ENCODE assay signal across 8 mouse cellular contexts in the genomic region with DNA sequence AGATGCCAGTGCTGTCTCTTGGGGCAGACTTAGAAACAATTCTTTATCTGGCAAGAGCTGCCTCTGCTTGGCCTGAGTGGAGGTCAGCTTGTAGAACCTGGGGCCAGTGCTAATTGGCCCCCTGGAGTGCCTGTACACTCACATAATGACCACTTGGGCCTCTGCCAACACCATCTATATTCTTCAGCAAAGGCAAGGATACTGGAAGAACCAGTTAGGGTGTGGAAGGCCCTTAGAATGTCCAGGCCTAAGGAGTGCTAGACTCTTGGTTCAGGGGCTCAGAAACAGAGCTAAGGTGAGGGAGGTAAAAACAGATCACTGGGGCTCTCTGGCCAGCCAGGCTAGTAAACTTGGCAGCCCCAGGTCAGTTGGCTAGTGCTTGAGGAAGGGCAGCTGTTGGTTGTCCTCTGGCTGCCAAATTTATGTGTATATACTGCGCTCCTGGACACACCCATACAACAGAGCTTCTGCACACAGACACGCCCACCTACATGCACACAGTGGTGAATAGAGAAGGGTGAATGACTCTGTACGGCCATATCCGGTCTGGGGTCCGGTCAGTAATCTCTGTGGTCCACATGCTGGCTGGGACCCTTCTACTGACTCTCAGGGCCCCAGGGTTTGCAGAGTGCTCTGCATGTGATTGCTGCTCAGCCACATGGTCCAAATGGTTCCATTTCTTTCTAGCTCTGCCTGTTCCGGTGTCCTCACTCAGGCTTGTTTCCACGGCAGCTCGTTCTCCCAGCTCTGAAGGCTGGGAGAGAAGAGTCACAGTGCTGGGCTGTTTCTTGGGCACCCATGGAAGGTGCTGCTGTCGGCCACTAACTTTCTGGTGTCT. TPM values are rescaled to one million over a fixed set of nuclear protein-coding genes. Genes with fewer than 3 reads are reported as not detected.
A peak's percentile ranks its signal among the peaks of the same experiment; 100 is the strongest.
DNase-seq lines count a peak whose midpoint lies in the region; ATAC-seq and TF ChIP-seq lines count a peak whose summit lies in the region.

No protein-coding gene starts in this region.

- WGBS in heart, embryonic 12.5 days, result 82% methylated on average over 9 of the region's 9 CpGs
- WGBS in heart, embryonic 10.5 days, result 74% methylated on average over 9 of the region's 9 CpGs
- WGBS in intestine, embryonic 16.5 days, result 52% methylated on average over 9 of the region's 9 CpGs
- 39% methylated on average over 9 of the region's 9 CpGs for WGBS in lung, embryonic 16.5 days

- ATAC-seq in heart, embryonic 12.5 days (ENCODE audit: insufficient number of reproducible peaks, low FRiP score), result 0 out of 2 replicates have a peak, but pooled peaks have one; percentile 27
- ATAC-seq in intestine, embryonic 16.5 days, result peak; percentile 73
- peak; percentile 79 for ATAC-seq in lung, embryonic 16.5 days (ENCODE audit: low read depth)

- H3K36me3 ChIP-seq in heart, embryonic 12.5 days, result no peaks in the 10 kb centered on the region
- H3K36me3 ChIP-seq in heart, embryonic 10.5 days, result no peaks in the 10 kb centered on the region
- peaks cover 16% of the 10 kb centered on the region; the same call in 1 of the 2 replicates for H3K36me3 ChIP-seq in ES-E14 (ENCODE audit: control insufficient read depth, insufficient read depth, low read length, poor library complexity, severe bottlenecking)
- H3K36me3 ChIP-seq in intestine, embryonic 16.5 days (ENCODE audit: control insufficient read depth, insufficient read depth, low read length), result no peaks in the 10 kb centered on the region
- no peaks in the 10 kb centered on the region for H3K36me3 ChIP-seq in lung, embryonic 16.5 days (ENCODE audit: control insufficient read depth, insufficient read depth, low read length)

- H3K4me1 ChIP-seq in heart, embryonic 12.5 days (replicated peaks), result peaks cover 18% of the 10 kb centered on the region
- peaks cover 19% of the 10 kb centered on the region for H3K4me1 ChIP-seq in heart, embryonic 10.5 days
- peaks cover 30 to 48% of the 10 kb centered on the region in 2 experiments for H3K4me1 ChIP-seq in ES-E14 (ENCODE audit: control insufficient read depth in 2 of 2, insufficient read depth in 2 of 2, low read length in 2 of 2, poor library complexity in 1 of 2)
- peaks cover 28% of the 10 kb centered on the region for H3K4me1 ChIP-seq in intestine, embryonic 16.5 days (ENCODE audit: control insufficient read depth, insufficient read depth, low read length)
- H3K4me1 ChIP-seq in lung, embryonic 16.5 days (replicated peaks; ENCODE audit: control insufficient read depth, insufficient read depth, low read length), result peaks cover 24% of the 10 kb centered on the region

- no peak overlapping the region for H3K9ac ChIP-seq in heart, embryonic 12.5 days
- peak overlapping the region; percentile 19 for H3K9ac ChIP-seq in ES-E14 (ENCODE audit: insufficient read depth, low read depth, low read length, poor library complexity, severe bottlenecking)
- H3K9ac ChIP-seq in intestine, embryonic 16.5 days (ENCODE audit: low read depth, low read length), result no peak overlapping the region
- no peak overlapping the region; the same call in 1 of the 2 replicates for H3K9ac ChIP-seq in lung, embryonic 16.5 days (ENCODE audit: low read length)

- H3K9me3 ChIP-seq in heart, embryonic 12.5 days (replicated peaks), result no peaks in the 10 kb centered on the region
- no peaks in the 10 kb centered on the region for H3K9me3 ChIP-seq in heart, embryonic 10.5 days
- H3K9me3 ChIP-seq in ES-E14 (ENCODE audit: control insufficient read depth, insufficient read depth, low read depth, low read length), result no peaks in the 10 kb centered on the region
- no peaks in the 10 kb centered on the region for H3K9me3 ChIP-seq in intestine, embryonic 16.5 days (ENCODE audit: control insufficient read depth, low read length)
- H3K9me3 ChIP-seq in lung, embryonic 16.5 days (ENCODE audit: control insufficient read depth, low read length), result no peaks in the 10 kb centered on the region

- no peak overlapping the region for H3K4me2 ChIP-seq in heart, embryonic 12.5 days
- 0 out of 2 replicates have a peak overlapping the region, but pooled peaks have one; percentile 5 for H3K4me2 ChIP-seq in intestine, embryonic 16.5 days (ENCODE audit: low read depth, low read length)
- peak overlapping the region; percentile 2; the same call in 1 of the 2 replicates for H3K4me2 ChIP-seq in lung, embryonic 16.5 days (ENCODE audit: low read depth, low read length)

- H3K4me3 ChIP-seq in heart, embryonic 12.5 days, result no peak overlapping the region
- no peak overlapping the region for H3K4me3 ChIP-seq in heart, embryonic 10.5 days
- H3K4me3 ChIP-seq in ES-E14 (ENCODE audit: insufficient read depth in 1 of 2, low read depth in 1 of 2, low read length in 2 of 2, poor library complexity in 1 of 2, severe bottlenecking in 1 of 2), result peak overlapping the region; percentile 2 to 5; a peak in 2 of 4 replicates
- no peak overlapping the region for H3K4me3 ChIP-seq in intestine, embryonic 16.5 days (ENCODE audit: low read length)
- no peak overlapping the region for H3K4me3 ChIP-seq in lung, embryonic 16.5 days (ENCODE audit: low read length)

- no peak for DNase-seq in heart, embryonic 10.5 days (ENCODE audit: low spot score)
- no peak for DNase-seq in ES-E14 (ENCODE audit: low read depth, low spot score)
- DNase-seq in adrenal gland, postnatal 36 days, result no peak
- DNase-seq in adrenal gland, adult 2 months, result no peak
- DNase-seq in frontal cortex, postnatal 14 days (ENCODE audit: low spot score in 2 of 2), result no peak

- H3K27me3 ChIP-seq in heart, embryonic 12.5 days (replicated peaks), result no peaks in the 10 kb centered on the region
- H3K27me3 ChIP-seq in heart, embryonic 10.5 days (ENCODE audit: insufficient read depth, poor library complexity, severe bottlenecking), result no peaks in the 10 kb centered on the region
- H3K27me3 ChIP-seq in intestine, embryonic 16.5 days (replicated peaks; ENCODE audit: control insufficient read depth, insufficient read depth, low read length), result no peaks in the 10 kb centered on the region
- no peaks in the 10 kb centered on the region for H3K27me3 ChIP-seq in lung, embryonic 16.5 days (ENCODE audit: control insufficient read depth, insufficient read depth, low read depth, low read length)

- in situ Hi-C loops in ES-E14 (cut with MboI; ENCODE audit: low sequenced_read_pairs in 2 of 2, unreplicated experiment in 2 of 2), result loop anchor here in 1 of 2 experiments (25.0 kb wide), 1 partner anchor 412 kb away; the partner anchor contains the start of gene Gli2

- no peak overlapping the region for H3K27ac ChIP-seq in heart, embryonic 12.5 days (ENCODE audit: poor library complexity, severe bottlenecking)
- H3K27ac ChIP-seq in heart, embryonic 10.5 days, result no peak overlapping the region
- H3K27ac ChIP-seq in ES-E14 (ENCODE audit: insufficient read depth, low read depth, low read length, poor library complexity, severe bottlenecking), result peak overlapping the region; percentile 97
- peak overlapping the region; percentile 68 for H3K27ac ChIP-seq in intestine, embryonic 16.5 days (ENCODE audit: low read length)
- H3K27ac ChIP-seq in lung, embryonic 16.5 days (ENCODE audit: low read length), result peak overlapping the region; percentile 79

TF ChIP-seq in ES-E14, 5 proteins besides CTCF, POLR2A, EP300 and RAD21:
- TF ChIP-seq HCFC1 (IDR thresholded peaks at IDR 0.05; ENCODE audit: borderline replicate concordance, insufficient read depth, low read length) (no peak), ZNF384 (IDR thresholded peaks at IDR 0.05; ENCODE audit: low read depth, low read length) (no peak), CHD2 (IDR thresholded peaks at IDR 0.05; ENCODE audit: low read depth, low read length) (no peak), MAFK (IDR thresholded peaks at IDR 0.05; ENCODE audit: insufficient read depth, low read depth, low read length) (no peak), ZC3H11A (IDR thresholded peaks at IDR 0.05; ENCODE audit: borderline replicate concordance, low read depth, low read length) (no peak)

RNA-seq across cellular contexts. Expression of gene Tfcp2l1, which starts 22.4 kb away (rescaled TPM):
- polyA plus RNA-seq in heart, embryonic 12.5 days (2016; fragmentation: Nextera tagmentation; extraction: Ambion mirVana), result 1.7 and 2.7 TPM in 2 replicates
- polyA plus RNA-seq in heart, embryonic 10.5 days (2016; fragmentation: Nextera tagmentation; extraction: Ambion mirVana), result 1.3 and 1.5 TPM in 2 replicates
- total RNA-seq in ES-E14 (2012; rRNA removed), result 36.0 and 42.3 TPM in 2 replicates
- 3.1 and 4.0 TPM in 2 replicates for polyA plus RNA-seq in intestine, embryonic 16.5 days (2015; fragmentation: Nextera tagmentation; extraction: Ambion mirVana)
- polyA plus RNA-seq in lung, embryonic 16.5 days (2015; fragmentation: Nextera tagmentation; extraction: Ambion mirVana), result 0.90 and 2.1 TPM in 2 replicates
- total RNA-seq in adrenal gland, postnatal 36 days (2021), result under 1 TPM; 0.83 to 0.89 TPM
- 1 to 10 TPM in 1 of 2 experiments, under 1 TPM in 1; 0.46 to 1.2 TPM for total RNA-seq in adrenal gland, adult 2 months (2021)
- 0.28 and 0.94 TPM in 2 replicates for polyA plus RNA-seq in adrenal gland, adult 2 months (2012; rRNA removed)

Comparison
In these comparisons a context has a peak if more than half of its experiments do, and no peak if none do; other contexts are left out.
1. ATAC-seq: peak in every context shown above with its lines; median percentile 79 in lung, embryonic 16.5 days; 73 in intestine, embryonic 16.5 days; 27 in heart, embryonic 12.5 days.
2. H3K27ac ChIP-seq: peak in ES-E14 (single experiment), intestine, embryonic 16.5 days (single experiment) and lung, embryonic 16.5 days (single experiment); none in heart, embryonic 12.5 days (single experiment) and heart, embryonic 10.5 days (single experiment).
3. H3K4me3 ChIP-seq: peak in ES-E14 (2 of 2); none in heart, embryonic 12.5 days (single experiment), heart, embryonic 10.5 days (single experiment), intestine, embryonic 16.5 days (single experiment) and lung, embryonic 16.5 days (single experiment).